Mouse (Mus musculus) forebrain, embryonic 13.5 days (tissue): ENCODE measurements around the gene Slc16a10. TPM values are rescaled to one million over a fixed set of nuclear protein-coding genes. Genes with fewer than 3 reads are reported as not detected.
A peak's percentile ranks its signal among the peaks of the same experiment; 100 is the strongest.

Experiments
- ATAC-seq: fragments of 200-750 bp; cut with Nextera tagmentation; 2 replicates; pipeline ENCODE4 v1.8.0; 2017
- H3K27ac ChIP-seq: fragments of 300-500 bp; sonication (generic); 2 replicates; pipeline ENCODE4 v1.5.1; 2015; ENCODE audit warnings: inconsistent platforms, mild to moderate bottlenecking, moderate library complexity
- H3K27me3 ChIP-seq: fragments of 300-500 bp; sonication (generic); 2 replicates; pipeline ENCODE4 v1.6.1; 2015; ENCODE audit warnings: mild to moderate bottlenecking, inconsistent platforms
- H3K36me3 ChIP-seq: fragments of 300-500 bp; sonication (generic); 2 replicates; pipeline ENCODE4 v1.6.1; 2015; ENCODE audit warnings: mild to moderate bottlenecking, inconsistent platforms; ENCODE audit not compliant: poor library complexity, severe bottlenecking
- H3K4me1 ChIP-seq: fragments of 300-500 bp; sonication (generic); 2 replicates; pipeline ENCODE4 v1.6.1; 2015; ENCODE audit warnings: inconsistent platforms
- H3K4me2 ChIP-seq: fragments of 300-500 bp; sonication (generic); 2 replicates; pipeline ENCODE4 v1.6.1; 2015; ENCODE audit warnings: inconsistent platforms, mild to moderate bottlenecking, moderate library complexity
- H3K4me3 ChIP-seq: fragments of 300-500 bp; sonication (generic); 2 replicates; pipeline ENCODE4 v1.5.1; 2015; ENCODE audit warnings: mild to moderate bottlenecking, inconsistent platforms
- H3K9ac ChIP-seq: fragments of 300-500 bp; sonication (generic); 2 replicates; pipeline ENCODE4 v1.6.1; 2015; ENCODE audit warnings: mild to moderate bottlenecking, inconsistent platforms
- H3K9me3 ChIP-seq: fragments of 300-500 bp; sonication (generic); replicated peaks from 2 replicates; pipeline ENCODE4 v1.6.1; 2016; ENCODE audit warnings: inconsistent platforms
- WGBS: fragments of 180-500 bp; shearing (Covaris S2); methylation state at CpG from one replicate; pipeline ENCODE4 v1.1.7; 2015; 5-methylcytosine and 5-hydroxymethylcytosine counted together
- polyA plus RNA-seq: library from polyadenylated mRNA; unstranded; fragments of >200 nt; fragmentation: Nextera tagmentation; extraction: Ambion mirVana; gene quantifications from 2 replicates; pipeline ENCODE4 v1.2.1, GENCODE M21; 2015

The Slc16a10 gene
- polyA plus RNA-seq = 3.1 and 6.8 TPM in 2 replicates

- Histone ChIP-seq H3K4me3 (peak within 1 kb of the TSS; percentile 69), H3K27ac (no peak within 1 kb of the TSS), H3K27me3 (peaks cover 14% of the 10 kb centered on the region; the same call in 1 of the 2 replicates), H3K4me2 (peak within 1 kb of the TSS; percentile 88), H3K4me1 (peaks cover 7% of the 10 kb centered on the region), H3K9me3 (no peaks in the 10 kb centered on the region), H3K9ac (peak within 1 kb of the TSS; percentile 68), H3K36me3 (no peaks in the 10 kb centered on the region)
- peak; percentile 100 for ATAC-seq
- WGBS = under 1% methylated on average over 69 of the region's 76 CpGs
Observed at GRCm38 (mm10) chr10:40141864-40142523, at the start of gene Slc16a10. Gene Slc16a10, minus strand, starts transcription at chr10:40142258.

- no peaks in the 10 kb centered on the region for H3K36me3 ChIP-seq
- no peak overlapping the region for H3K4me2 ChIP-seq
Observed at GRCm38 (mm10) chr10:40191338-40191979, 49.4 kb upstream of the Slc16a10 start.

GRCm38 (mm10) chr10:40190871-40191270 lies 48.8 kb upstream of the Slc16a10 start:
- H3K4me1 ChIP-seq = no peaks in the 10 kb centered on the region
- 88% methylated on average over 8 of the region's 8 CpGs for WGBS
- H3K36me3 ChIP-seq = no peaks in the 10 kb centered on the region
- H3K9me3 ChIP-seq = no peaks in the 10 kb centered on the region
- H3K27ac ChIP-seq = no peak overlapping the region
- no peak for ATAC-seq
- no peak overlapping the region for H3K9ac ChIP-seq
- no peaks in the 10 kb centered on the region for H3K27me3 ChIP-seq
- H3K4me2 ChIP-seq = no peak overlapping the region
- no peak overlapping the region for H3K4me3 ChIP-seq

More at GRCm38 (mm10) chr10:40191338-40191979, 49.4 kb upstream of the Slc16a10 start:
- ATAC-seq = no peak
- Histone ChIP-seq H3K9ac (no peak overlapping the region), H3K9me3 (no peaks in the 10 kb centered on the region), H3K4me1 (no peaks in the 10 kb centered on the region), H3K27ac (no peak overlapping the region), H3K27me3 (no peaks in the 10 kb centered on the region), H3K4me3 (no peak overlapping the region)
- 69% methylated on average over 22 of the region's 22 CpGs for WGBS

- Histone ChIP-seq H3K36me3 (no peaks in the 10 kb centered on the region), H3K4me3 (no peak overlapping the region), H3K9me3 (no peaks in the 10 kb centered on the region), H3K4me1 (no peaks in the 10 kb centered on the region), H3K27ac (no peak overlapping the region), H3K4me2 (no peak overlapping the region), H3K27me3 (no peaks in the 10 kb centered on the region), H3K9ac (no peak overlapping the region)
- no peak for ATAC-seq
- 93% methylated on average over 2 of the region's 2 CpGs for WGBS
Observed at GRCm38 (mm10) chr10:40189689-40190088, 47.6 kb upstream of the Slc16a10 start.

DNA sequence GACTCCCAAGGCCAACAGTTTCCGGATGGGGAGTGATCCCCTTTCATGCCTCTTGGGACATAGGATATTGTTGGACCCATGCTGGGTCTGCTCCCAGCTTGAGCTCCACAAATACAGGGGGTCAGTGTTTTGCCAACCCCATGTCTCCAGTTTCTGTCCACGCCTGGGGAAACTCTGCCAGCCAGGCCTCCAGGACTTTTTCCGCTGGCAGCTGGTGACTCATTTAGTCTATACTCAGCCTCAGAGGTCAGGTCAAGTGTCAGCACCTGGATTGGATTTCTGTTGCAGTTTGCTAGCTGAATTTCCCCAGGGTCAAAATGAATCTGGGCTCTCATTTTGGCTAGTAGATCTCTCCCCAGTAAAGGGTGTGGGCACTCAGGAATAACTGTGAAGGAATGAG lies 46.8 kb upstream of the Slc16a10 start:
- no peak overlapping the region for H3K4me2 ChIP-seq
- H3K27me3 ChIP-seq = no peaks in the 10 kb centered on the region
- no peaks in the 10 kb centered on the region for H3K36me3 ChIP-seq
- H3K4me1 ChIP-seq = no peaks in the 10 kb centered on the region
- H3K9me3 ChIP-seq = no peaks in the 10 kb centered on the region
- no peak overlapping the region for H3K4me3 ChIP-seq
- H3K9ac ChIP-seq = no peak overlapping the region
- WGBS = 87% methylated on average over 3 of the region's 3 CpGs
- no peak overlapping the region for H3K27ac ChIP-seq
- no peak for ATAC-seq

GRCm38 (mm10) chr10:40185956-40186355 lies 43.9 kb upstream of the Slc16a10 start:
- no peak overlapping the region for H3K4me3 ChIP-seq
- H3K4me1 ChIP-seq = no peaks in the 10 kb centered on the region
- no peak overlapping the region for H3K9ac ChIP-seq
- no peaks in the 10 kb centered on the region for H3K27me3 ChIP-seq
- no peaks in the 10 kb centered on the region for H3K9me3 ChIP-seq
- ATAC-seq = no peak
- no peak overlapping the region for H3K4me2 ChIP-seq
- no peak overlapping the region for H3K27ac ChIP-seq
- H3K36me3 ChIP-seq = no peaks in the 10 kb centered on the region

DNA sequence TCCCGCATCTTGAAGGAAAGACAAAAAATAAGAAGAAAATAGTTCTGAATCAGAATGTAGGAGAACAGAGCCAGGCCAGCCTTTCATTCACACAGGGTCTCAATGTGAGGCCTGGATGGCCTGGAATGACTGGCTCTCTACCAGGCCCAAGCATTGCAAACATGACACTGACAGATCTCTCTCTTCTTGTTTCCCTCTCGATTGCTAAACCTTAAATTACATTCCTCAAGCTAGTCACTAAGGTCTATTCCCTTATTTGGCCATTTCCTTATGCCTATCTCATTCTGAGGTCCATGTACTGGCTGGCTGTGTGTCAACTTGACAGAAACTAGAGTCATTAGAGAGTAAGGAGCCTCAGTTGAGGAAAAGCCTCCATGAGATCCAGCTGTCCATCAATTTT lies 38.0 kb upstream of the Slc16a10 start:
- no peak overlapping the region for H3K27ac ChIP-seq
- no peak for ATAC-seq
- H3K36me3 ChIP-seq = no peaks in the 10 kb centered on the region
- H3K4me1 ChIP-seq = no peaks in the 10 kb centered on the region
- H3K4me2 ChIP-seq = no peak overlapping the region
- whole genome bisulfite sequencing = 89% methylated on average over 2 of the region's 2 CpGs
- no peak overlapping the region for H3K4me3 ChIP-seq
- H3K27me3 ChIP-seq = no peaks in the 10 kb centered on the region
- no peaks in the 10 kb centered on the region for H3K9me3 ChIP-seq
- no peak overlapping the region for H3K9ac ChIP-seq

GRCm38 (mm10) chr10:40179142-40179541 lies 37.1 kb upstream of the Slc16a10 start:
- WGBS = 93% methylated on average over 5 of the region's 5 CpGs
- Histone ChIP-seq H3K4me3 (no peak overlapping the region), H3K9me3 (no peaks in the 10 kb centered on the region), H3K9ac (no peak overlapping the region), H3K4me2 (no peak overlapping the region), H3K36me3 (no peaks in the 10 kb centered on the region), H3K4me1 (no peaks in the 10 kb centered on the region), H3K27me3 (no peaks in the 10 kb centered on the region), H3K27ac (no peak overlapping the region)
- ATAC-seq = no peak

DNA sequence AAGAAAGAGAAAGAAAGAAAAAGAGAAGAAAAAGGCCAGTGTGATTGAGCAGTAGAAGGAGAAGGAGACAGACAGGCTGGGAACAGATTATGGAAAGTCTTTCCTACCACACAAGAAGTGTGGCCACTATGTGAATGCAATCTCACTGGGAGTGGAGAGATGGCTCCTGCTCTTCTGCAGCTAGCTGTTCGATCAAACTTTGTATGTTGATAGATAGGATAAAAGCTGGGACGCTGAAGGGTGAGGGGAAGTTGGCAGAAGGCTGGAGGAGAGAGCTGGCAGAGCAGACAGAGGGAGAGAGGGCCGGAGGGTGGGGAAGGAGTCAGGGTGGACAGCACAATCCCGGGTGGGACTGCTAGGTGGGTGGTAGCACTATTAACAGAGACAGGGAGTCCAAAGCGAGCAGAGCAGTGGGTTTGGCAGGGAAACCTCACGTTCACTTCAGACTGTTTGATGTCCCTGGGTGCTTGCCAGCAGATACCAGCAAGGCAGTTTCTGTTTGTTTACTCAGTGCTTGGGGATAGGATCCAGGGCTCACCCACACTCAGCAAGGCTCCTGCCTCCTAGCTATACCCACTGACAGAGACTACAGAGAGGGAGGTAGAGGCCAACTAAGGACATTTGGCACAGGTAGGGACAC lies 35.4 kb upstream of the Slc16a10 start:
- WGBS = 50% methylated on average over 6 of the region's 6 CpGs
- H3K9ac ChIP-seq = no peak overlapping the region
- no peak overlapping the region for H3K27ac ChIP-seq
- no peak overlapping the region for H3K4me2 ChIP-seq
- no peak for ATAC-seq
- H3K4me1 ChIP-seq = no peaks in the 10 kb centered on the region
- H3K9me3 ChIP-seq = no peaks in the 10 kb centered on the region
- H3K36me3 ChIP-seq = no peaks in the 10 kb centered on the region
- H3K27me3 ChIP-seq = no peaks in the 10 kb centered on the region
- H3K4me3 ChIP-seq = no peak overlapping the region

DNA sequence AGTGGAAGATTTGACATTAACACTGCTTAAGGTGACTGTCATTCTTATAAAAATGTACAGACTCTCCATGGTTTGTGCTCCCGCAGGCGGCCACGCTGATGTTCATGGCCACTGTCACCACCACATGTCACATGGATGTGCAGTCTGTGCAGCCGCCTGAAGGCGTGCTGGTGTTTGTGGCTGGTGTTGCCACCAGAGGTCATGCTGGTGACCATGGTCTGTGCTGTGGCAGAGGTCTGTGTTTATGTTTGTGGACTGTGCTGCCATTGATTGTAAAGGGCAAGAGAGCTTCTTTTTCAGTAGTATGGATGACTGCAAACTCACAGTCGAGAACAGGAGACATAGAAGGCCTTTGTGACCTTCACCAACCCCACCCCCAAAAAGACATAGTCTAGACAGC lies 30.1 kb upstream of the Slc16a10 start:
- H3K36me3 ChIP-seq = no peaks in the 10 kb centered on the region
- no peak overlapping the region for H3K4me2 ChIP-seq
- H3K27ac ChIP-seq = no peak overlapping the region
- H3K27me3 ChIP-seq = no peaks in the 10 kb centered on the region
- no peak for ATAC-seq
- no peaks in the 10 kb centered on the region for H3K4me1 ChIP-seq
- H3K9me3 ChIP-seq = no peaks in the 10 kb centered on the region
- H3K9ac ChIP-seq = no peak overlapping the region
- 94% methylated on average over 6 of the region's 6 CpGs for WGBS
- no peak overlapping the region for H3K4me3 ChIP-seq

DNA sequence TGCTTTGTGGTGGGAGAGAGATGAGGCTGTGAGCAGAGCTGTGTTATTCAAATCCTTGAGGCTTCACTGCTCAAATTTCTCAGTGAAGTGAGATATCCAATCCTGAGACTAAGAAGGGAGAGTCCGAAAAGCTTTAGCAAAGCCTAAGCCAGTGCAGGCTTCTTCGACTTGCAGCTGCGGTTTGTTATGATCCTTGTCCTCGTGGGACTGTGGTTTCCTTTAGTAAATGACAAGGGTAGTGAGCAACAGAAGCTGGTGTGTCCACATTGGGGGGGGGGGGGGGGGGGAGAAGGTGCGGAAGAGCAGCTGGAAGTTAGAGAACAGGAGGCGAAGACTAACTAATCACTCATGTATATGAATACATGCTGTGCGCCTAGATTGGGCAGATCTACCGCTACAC lies 29.2 kb upstream of the Slc16a10 start:
- no peak overlapping the region for H3K9ac ChIP-seq
- H3K4me1 ChIP-seq = no peaks in the 10 kb centered on the region
- H3K27me3 ChIP-seq = no peaks in the 10 kb centered on the region
- no peaks in the 10 kb centered on the region for H3K36me3 ChIP-seq
- H3K27ac ChIP-seq = no peak overlapping the region
- no peak for ATAC-seq
- no peak overlapping the region for H3K4me2 ChIP-seq
- no peak overlapping the region for H3K4me3 ChIP-seq
- no peaks in the 10 kb centered on the region for H3K9me3 ChIP-seq
- 81% methylated on average over 8 of the region's 8 CpGs for WGBS

- Histone ChIP-seq H3K4me1 (no peaks in the 10 kb centered on the region), H3K27me3 (no peaks in the 10 kb centered on the region), H3K4me3 (no peak overlapping the region), H3K27ac (no peak overlapping the region), H3K4me2 (no peak overlapping the region), H3K36me3 (no peaks in the 10 kb centered on the region), H3K9ac (no peak overlapping the region), H3K9me3 (no peaks in the 10 kb centered on the region)
- WGBS = 66% methylated on average over 4 of the region's 4 CpGs
- peak; percentile 48 for ATAC-seq
Observed at GRCm38 (mm10) chr10:40170141-40170558, 28.1 kb upstream of the Slc16a10 start.
